Mouse (Mus musculus) thymus, adult 18-20 months (tissue): ENCODE measurements around the gene Tbk1.

Experiments
- DNase-seq, 2 experiments: peaks; one replicate each; pipeline ENCODE4 v3.0.0; 2022; ENCODE audit warnings: mixed read lengths in 2 of 2

Tbk1 gene

DNA sequence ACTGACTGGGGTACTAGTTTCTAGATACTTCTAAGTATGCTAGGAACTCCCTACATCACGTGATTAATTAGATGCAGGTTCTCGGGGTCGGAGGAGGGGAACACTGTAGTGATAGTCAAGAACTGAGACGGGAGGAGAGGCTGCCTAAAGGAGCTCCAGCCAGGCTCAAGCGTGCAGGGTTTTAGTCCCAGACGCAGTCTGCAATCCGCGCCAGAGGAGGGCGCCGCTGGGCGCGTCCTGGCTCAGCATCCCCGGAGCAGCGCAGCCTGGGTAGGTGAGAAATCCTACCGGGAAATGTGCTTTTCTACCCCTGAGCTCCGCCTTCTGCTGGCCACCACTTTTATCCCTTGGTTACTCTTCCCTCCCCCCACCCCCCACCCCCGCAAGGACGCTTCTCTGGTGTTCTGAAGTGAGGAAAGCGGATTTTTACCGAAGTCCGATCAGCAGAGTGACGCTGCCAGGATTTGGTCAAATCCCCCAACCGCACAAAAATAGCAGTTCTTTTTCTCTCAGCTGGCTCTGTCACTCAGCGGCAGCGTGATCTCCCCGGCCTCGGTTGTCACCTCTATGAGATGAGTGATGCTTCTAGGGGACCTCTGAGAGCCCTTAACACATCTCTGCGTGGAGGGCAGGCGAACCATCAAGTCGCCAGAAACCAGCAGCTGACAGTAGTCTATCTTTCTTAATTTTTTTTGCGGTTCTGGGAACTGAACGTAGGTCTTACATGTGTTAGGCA, 53.3 kb downstream of the Tbk1 start:
- no peak for DNase-seq

DNA sequence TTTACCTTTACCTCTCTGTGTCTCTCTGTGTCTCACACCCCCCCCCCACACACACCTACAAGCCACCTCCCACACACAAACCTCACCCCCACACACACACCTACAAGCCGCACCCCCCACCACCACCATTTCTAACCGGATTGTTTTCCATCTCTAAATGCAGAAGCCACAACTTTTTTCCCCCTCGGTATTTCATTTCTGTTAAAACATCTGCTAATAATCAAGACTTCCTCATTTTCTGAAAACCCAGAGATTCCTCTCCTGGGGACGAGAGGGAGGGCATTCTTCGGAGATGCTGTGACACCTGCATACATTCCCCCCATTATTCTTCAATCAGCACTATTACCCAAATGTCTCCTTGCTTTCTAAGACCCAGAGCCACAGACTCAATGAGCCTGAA, 55.0 kb downstream of the Tbk1 start:
- DNase-seq: no peak

DNA sequence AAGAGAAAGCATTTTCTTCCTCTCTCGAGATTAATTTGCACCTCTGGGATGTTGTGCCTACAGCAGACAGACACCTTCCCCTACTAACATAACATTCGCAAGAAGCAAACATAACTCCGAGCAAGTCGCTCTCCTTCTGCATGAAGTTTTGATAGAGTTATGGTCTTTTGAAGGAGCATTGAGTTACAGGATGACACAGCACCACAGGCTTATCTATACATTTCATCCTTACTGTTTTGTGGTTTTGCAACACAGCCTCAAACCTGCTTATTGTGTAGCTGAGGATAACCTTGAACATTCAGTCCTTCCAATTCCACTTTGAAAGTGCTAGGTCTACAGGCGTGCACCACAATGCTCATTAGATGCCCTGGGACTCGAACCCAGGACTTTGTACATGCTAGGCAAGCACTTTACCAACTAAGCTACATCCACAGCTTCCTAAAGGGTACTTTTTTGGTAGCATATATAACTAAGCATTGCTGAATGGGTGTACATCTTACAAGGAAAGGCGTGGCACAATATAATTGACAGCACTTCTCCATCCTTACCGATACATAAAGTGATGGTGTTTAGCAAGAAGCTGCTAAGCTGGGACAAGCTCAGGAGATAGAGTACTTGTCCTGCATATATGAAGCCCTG, 56.1 kb downstream of the Tbk1 start:
- no peak for DNase-seq

DNA sequence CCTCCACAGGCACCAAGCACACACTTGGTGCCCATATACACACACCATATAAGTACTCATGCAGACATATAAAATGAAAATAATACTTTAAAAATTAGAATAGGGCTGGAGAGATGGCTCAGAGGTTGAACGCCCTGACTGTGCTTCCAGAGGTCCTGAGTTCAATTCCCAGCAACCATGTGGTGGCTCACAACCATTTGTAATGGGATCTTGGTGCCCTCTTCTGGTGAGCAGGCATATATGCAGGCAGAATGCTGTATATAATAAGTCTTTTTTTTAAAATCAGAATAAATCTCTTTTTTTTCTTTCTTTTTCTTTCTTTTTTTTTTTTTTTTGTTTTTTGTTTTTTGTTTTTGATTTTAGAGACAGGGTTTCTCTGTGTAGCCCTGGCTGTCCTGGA, 57.3 kb downstream of the Tbk1 start:
- DNase-seq: no peak

DNA sequence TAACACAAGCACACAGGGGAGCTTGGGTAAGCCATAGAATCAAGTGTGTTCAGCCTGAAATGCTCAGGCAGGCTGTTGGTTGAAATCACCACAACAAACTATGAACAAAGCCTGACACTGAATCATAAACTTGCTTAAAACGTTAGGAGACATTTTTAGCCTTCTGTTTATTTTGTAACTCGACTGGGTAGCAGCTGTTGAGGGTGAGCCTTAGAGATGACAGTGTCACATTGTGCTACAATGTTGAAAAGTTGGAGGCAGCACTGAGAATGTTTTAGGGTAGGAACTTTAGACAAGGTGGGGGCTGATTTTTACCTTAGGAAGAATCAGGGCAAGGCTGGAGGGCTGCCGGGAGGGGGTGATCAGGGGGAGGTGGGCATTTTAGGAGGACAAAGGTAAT, 58.1 kb downstream of the Tbk1 start:
- no peak for DNase-seq

DNA sequence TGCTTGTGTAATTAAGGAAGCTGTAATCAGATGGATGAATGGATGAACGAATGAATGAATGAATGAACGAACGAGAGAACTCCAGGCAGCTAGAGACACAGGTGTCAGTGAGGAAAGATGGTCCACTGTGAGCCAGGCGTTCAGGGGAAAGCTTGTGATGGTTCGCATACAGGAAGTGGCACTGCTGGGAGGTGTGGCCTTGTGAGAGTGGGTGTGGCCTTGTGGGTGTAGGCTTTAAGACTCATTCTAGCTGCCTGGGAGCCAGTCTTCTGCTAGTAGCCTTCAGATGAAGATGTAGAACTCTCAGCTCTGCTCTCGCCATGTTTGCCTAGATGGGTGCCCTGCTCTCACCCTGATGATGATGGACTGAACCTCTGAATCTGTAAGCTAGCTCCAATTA, 59.5 kb downstream of the Tbk1 start:
- DNase-seq: no peak

DNA sequence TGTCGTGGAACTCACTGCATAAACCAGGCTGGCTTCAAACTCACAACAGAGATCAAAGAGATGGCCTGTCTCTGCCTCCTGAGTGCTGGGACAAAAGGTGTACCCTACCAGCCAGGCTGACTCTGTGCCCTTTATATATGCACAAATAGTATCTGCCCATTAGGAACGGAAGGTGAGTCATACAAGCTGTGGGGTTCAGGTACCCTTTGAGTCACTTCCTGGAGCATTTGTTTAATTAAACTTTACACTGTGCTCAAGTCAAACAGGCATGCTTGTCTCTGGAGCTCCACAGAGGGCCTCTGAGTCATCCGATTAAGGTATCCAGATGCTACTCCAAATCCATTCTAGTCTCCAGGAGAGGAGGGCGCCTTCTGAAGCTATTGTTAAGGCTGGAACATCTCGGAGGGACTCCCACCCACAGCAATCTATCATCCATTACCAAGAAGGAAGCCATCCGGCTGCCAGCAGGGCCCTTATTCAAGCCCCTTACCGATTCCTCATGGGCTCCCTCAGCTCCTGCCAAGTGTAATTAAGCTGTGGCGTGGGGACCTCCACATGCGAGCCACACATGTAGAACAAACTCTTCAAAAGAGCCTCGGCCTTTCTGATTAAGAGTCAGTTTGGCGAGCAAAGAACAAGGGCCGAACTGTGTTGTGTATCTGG, 65.5 kb downstream of the Tbk1 start:
- DNase-seq: no peak

DNA sequence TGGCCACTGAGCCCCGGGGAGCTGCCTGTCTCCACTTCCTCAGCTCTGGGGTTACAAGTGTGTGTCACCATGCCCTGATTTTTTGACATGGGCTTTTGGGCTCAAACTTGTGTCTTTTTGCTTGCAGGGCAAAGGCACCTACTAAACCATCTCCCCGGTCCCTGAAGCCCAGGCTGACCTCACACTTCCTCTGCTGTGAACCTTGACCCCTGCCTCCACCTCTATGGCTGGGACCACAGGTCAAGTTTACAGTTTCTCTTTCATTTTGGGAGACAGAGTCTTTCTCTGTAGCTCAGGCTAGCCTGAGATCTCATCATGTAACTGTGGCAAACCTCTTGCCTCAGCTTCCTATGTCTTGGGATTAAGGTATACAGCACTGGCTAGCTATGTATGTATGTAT, 66.9 kb downstream of the Tbk1 start:
- DNase-seq: no peak

DNA sequence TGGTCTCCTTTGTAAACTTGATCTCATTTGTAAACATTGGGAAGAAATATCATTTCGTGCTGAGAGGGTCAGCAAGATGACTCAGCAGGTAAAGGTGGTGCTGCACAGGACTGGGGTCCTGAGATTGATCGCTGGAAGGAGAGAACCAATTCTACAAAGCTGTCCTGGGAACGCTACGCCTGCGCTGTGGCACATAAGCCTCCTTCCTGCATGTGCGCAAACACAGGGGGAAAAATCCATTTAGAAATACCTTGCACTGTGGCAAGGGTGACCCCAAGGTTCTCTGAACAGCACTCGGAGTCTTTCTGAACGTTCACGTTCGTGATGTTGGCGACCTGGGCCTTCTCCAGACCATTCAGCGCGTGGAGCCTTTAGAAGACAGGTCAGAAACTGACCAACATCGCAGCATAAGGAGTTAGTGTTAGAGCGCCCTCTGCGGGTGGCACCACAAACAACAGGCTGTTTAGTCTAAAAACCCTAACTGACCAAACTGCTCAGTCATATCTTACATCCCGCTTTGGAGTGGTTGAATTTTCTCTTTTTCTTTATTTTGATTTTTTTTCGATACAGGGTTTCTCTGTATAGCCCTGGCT, 70.5 kb downstream of the Tbk1 start:
- DNase-seq: peak; percentile 40 to 49

DNA sequence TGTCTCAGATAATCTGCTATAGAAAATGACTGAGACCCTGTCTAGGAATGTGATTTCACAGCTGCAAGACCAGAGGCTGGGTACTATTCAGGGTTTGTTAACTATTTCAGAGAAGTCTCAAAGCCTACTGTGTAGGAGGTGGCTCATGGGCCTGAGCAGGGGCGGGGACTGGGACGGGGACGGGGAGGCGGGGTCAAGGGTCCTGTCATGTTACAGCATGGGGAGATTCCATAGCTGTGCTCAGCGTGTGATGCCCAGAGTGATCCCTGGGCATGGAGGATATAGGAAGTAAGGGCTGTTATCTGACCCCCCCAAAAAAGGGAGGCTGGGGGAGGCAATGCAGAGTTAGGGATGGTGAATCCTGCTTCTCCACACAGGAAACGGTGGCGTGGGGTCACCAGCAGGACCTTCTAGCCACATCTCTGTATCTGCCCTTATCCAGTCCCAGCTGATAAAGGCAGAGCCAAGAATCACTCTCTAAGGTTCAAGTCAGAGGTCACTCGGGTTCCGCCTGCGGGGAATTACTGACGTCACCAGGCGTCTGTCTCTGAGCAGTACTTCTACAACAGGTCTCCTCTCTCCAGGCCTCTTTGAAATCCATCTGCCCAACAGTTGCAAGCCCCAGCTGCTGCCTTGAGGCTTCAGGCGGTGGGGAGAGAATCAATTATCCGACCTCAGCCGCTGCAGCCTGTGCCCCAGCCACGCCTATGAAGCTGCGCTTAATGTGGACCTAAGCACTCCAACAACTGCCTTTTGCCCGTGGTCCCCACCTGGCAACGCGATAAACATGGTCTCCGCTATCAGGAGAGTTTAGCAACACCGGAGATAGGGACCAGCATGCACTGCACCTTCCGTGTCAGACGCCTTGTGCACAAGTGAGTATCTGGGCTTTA, 76.6 kb downstream of the Tbk1 start:
- no peak for DNase-seq

DNA sequence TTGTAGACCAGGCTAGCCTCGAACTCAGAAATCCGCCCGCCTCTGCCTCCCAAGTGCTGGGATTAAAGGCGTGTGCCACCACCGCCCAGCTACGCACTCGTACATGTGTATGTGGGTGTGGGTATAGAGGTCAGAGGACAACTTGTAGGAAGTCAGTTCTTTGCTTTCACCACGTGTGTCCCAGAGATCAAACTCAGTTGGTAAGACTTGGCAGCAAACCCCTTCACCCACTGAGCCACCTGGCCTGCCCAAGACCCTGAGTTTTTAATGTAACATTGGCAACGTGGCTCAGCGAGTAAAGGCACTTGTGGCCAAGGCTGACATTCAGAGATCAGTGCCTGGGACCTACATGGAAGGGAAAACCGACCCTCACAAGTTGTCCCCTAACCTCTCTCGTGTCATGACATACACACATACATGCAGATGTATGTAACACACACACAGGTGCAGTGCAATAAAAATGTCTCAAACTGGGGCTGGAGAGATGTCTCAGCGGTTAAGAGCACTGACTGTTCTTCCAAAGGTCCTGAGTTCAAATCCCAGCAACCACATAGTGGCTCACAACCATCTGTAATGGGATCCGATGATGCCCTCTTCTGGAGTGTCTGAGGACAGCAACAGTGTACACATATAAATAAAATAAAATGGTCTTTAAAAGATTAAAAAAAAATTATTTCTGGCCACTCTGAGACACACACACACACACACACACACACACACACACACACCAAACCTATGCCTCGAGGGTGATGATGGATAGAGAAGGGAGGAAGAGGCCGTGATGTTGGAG, 78.6 kb downstream of the Tbk1 start:
- DNase-seq: no peak

DNA sequence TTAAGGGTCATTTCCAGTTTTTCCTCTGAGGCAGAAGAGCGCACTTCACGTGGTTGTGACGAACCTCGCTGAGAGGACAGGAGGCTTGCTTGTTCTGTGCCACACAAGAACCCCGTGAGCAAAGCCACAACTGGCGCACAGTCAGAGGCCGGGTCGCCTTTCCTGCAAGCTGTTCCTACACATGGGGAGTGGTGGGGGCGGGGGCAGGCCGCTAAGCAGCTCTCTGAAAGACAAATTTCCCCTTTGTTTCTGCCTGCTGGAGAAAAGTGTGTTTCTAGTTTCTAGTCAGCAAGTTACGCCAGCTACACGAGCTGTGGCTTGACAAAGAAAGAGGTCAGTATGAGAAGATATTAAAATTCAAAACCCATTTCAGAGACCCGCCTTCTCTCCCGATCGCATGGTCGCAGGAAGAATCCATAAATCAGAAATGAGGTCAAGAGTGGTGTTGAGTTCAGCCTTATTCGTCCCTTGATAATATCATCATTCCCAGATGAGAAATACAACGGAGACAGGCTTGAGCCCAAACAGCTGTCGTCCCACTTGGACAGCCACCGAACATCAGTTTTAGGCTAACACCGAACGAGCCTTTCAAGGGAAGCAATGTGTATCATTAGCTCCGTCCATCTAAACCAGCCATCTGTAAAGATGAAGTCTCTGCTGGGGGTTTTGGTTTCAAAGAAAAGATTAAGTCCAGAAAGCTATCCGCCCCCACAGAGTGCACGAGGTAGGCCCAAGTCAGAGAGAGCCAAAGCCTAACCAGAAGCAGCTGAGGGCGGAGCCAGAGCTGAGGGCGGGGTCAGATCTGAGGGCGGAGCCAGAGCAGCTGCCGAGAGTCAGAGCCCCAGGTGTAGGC, 79.6 kb downstream of the Tbk1 start:
- DNase-seq: peak; percentile 81 to 88

DNA sequence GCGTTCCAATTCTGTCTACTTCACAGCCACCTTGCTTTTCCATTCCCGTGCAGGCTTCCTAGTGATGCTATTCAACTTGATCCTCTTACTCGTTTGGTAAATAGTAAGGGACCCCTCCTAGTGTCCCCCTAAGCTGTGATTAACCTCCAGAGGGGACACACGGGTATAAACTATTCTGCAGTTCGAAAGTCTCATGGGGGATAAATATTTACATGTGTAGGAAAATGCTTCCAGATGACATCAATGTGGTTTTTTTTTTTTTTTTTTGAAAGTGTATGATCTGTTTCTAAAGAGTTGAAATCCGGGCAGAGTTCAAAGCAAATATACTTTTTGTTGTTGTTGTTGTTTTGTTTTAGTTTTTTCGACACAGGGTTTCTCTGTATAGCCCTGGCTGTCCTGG, 80.7 kb downstream of the Tbk1 start:
- DNase-seq: no peak

DNA sequence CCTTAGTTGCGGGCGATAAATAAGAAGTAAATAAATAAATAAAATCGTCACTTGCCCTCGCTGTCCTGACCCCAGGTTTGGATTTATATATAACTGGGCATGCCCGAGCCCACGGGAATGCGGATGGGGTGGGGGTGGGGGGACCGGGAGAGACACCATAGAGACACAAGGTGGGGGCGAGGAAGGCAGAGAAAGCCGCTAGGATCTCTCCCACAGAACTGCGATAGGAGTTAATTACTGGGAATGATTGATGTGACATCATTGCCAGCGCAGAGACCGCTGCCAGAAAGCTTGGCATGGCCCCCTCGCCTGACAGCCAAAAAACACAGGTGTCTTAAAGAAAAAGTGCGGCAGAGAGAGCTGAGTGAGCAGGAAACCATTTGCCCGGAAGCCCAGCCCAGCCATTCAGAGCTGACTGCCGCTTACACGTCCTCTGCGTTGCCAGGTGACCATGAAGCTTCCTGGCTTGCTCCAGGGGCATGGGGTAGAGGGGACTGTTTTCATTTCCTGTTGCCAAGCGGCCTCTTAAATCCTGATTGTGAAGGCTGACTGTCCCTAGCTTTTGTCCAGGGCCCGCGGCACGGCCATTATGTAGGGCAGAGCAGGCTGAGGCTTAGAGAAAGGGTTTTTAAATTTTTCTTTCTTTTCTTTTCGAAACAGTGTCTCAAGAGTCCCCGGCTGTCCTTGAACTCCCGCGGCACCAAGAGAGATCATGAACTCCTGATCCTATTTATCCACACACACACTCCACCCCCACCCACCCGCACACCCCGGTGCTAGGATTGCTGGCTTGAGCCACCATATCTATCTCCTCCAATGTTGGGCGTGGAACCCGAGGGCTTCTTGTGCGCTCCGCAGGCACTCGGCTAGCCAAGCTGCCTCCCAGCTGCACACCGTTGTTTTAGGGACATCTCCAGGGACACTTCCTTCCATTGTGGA, 81.3 kb downstream of the Tbk1 start:
- DNase-seq: peak; percentile 83 to 87

DNA sequence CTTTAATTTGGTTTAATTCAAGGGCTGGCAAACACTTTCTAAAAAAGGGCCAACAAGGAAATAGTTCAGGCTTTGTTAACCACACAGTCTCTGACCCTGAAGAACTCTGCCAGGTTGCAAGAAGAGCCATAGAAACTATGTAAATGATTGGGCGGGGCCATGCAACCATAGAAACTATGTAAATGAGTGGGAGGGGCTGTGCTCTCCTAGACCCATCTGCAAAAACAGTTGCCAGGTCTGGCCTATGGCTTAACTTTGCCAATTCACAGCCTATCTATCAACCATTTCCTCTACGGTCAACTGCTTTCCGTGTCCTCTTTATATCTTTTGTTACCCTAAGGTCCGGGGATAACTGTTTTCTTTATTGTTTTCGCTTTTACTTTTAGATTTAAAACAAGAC, 85.4 kb downstream of the Tbk1 start:
- no peak for DNase-seq

DNA sequence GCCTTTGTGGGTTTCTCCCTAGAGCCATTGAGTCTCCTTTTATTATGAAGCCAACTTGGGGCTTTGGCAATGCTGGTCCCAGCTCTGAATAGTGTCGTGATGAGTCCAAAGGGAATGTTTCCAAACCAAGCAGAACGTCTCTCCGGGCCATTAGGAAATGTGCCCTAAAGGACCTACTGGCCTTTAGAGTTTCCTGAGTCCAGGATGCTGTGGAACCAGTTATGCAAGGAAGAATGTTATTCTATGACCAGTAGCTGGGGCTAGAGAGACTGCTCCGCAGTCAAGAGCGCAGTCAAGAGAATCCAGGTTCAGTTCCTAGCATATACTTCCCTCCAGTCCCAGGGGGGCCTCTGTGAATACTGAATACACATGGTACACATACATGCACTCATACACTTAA, 86.6 kb downstream of the Tbk1 start:
- DNase-seq: no peak

DNA sequence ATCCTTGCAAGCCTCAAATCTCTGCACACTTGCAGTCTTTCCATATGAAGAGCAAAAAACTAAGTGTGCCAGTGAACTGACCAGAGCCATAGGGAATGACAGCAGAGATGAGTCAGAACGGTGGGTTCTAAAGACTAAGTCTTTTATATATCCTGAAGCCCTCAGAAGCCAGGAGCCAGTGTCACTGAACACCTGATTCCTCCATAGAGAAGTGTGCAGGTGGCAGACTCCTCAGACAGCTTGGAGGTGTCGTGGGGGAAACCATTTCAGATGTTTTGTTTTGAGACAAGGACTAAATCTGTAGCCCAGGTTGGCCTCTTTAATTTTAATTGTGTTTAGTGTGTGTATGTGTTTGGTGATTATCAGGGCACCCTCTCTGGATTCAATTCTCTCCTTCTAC, 87.5 kb downstream of the Tbk1 start:
- DNase-seq: no peak

DNA sequence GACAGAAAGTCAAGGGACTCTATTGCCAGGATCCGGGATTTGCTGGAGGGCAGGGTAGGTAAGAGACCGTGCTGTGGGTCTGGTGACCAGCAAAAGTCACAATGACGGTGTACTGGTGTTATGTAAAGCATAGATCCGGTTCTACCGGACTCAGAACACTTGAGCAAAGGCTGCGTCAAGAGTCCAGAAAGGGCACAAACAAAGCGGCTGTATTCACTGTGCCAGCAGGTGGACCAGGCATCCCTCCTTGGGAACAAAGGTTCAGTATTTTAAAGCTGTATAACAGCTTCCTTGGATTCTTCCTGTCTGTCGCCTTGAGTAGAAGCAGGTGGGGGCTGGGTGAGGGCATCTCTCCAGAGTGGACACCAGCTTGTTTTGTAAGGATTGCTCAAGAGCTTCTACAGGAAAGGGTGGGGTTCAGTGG, 88.1 kb downstream of the Tbk1 start:
- DNase-seq: no peak

DNA sequence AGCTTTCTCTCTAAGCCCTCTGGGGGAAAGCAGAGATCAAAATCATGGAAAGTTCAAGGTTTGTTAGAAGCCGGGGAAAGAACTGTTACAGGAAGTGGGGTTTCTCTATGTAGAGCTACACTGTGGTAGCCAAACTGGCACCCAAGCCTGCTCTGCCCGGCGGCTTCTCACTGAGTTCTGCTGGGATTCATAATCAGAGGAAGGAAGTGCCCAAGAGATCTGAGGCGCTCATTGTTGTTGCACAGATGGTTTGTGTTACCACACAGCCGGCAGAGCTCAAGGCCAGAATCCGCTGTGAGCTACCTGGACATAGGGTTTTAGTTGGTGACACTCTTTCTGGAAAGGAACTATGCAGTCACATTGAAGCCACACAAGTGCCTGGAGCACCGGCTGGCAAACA, 88.6 kb downstream of the Tbk1 start:
- no peak for DNase-seq

DNA sequence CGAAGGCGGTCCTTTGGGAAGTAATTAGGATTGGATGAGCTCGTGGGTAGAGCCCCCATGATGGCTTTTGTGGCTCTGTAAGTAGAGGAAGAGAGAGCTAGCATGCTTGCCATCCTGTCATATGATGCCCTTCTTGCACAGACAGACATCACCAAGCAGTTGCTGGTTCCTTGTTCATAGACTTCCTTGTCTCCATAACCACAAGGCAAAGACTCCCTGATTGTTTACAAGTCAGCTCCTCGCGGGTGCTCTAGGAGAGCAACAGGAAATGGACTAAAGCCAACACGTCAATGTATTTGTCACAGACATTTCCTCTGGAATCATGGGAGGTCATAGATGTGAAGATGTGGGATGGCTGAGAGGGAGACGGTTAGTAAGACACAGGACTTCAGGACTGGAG, 90.0 kb downstream of the Tbk1 start:
- no peak for DNase-seq
